Mouse (Mus musculus) liver (tissue): Measurements from ENCODE around the gene Tbl1xr1.

Experiments used
- DNase-seq: peaks from one replicate; pipeline ENCODE4 v3.0.0-alpha.2; 2020; ENCODE audit warnings: mixed read lengths

Tbl1xr1 gene

DNA sequence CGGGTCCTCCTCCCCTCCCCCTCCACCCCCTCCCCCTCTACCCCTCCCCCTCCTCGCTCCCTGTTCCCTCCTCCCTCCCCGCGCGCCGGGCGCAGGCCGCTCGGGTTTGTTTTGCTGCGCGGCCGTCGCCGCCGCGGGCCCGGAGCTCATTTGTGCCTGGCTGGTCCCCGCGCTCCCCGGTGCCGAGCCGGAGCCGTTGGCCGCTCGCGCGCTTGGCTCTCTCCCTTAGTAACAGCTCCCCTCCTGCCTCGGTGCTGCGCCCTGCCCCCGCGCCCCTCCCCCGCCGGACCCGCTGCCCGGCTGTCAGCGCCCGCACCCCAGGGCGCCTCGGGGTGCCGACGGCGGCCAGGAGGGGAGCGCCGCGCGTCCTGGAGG is at the start of gene Tbl1xr1:
TSS of gene Tbl1xr1 (plus strand) at position 92 of the 375 bp plus-strand sequence.
- DNase-seq = no peak

DNA sequence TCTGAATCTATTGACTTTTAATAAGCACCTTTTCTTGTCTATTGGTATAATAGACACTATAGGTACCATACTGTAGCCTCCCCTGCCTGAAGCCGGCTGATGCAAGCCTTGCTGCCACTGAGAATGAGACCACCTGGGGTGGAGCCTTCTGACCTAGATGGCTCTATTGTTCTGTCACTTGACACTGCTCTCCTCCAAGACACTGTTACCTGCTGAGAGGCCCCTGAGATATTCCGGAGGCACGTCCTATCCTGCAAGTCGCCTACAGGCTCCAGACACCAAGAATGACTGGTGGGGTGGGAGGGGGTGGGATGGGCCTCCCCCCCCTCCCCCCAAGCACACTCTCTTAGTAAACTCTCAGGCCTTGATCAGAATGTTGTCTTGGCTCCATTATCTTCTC is 38.4 kb upstream of the Tbl1xr1 start:
- DNase-seq = no peak

DNA sequence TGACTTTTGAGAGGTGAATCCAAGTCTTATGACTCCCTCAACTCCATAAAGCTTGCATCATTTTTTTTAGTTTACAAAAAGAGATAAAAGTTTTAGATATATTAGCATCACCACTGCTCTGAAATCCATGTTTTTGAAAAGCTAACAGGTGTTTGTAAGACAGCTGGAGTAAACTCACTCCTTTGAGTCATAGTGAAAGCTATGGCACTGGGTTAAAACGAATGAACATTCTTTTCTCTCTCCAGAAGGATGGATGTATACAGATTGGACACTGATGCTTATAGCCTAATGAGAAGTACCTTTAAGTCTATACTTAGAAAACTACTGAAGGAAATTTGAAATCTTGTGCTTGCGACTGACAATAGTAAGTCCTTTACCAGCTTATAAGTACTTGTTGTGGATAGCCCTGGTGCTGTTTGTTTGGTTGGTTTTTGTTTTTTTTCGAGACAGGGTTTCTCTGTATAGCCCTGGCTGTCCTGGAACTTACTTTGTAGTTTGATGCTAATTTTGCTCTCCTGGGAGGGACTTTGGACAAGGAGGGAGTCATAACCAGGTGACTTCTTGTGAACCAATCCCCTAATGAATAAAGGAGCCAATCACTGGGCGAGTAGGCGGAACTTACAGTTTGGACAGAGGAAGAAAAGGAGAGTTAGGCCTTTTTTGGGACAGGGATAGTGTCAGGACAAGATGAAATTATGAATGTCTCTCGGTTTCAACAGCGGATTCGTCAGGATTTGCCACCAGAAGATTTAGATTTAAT is 37.2 kb upstream of the Tbl1xr1 start:
- no peak for DNase-seq

DNA sequence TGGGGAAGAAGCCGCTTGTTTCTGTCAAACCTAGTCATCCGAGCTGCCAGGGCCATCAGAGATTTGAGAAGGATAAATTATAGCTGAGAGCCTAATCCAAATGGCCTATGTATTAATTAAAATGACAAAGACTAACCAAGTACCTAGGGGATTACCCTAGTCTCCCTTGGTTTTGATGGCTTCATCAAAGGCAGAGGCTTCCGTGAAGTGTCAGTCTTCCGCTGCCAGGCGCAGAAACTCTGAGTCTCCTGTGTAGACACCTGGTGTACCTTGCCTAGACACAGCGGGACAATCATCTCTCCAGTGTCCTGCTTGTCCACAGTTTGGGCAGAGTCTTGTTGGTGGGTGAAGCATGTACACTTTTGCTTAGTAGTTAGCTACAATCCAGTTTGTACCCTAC is 35.8 kb upstream of the Tbl1xr1 start:
- no peak for DNase-seq

DNA sequence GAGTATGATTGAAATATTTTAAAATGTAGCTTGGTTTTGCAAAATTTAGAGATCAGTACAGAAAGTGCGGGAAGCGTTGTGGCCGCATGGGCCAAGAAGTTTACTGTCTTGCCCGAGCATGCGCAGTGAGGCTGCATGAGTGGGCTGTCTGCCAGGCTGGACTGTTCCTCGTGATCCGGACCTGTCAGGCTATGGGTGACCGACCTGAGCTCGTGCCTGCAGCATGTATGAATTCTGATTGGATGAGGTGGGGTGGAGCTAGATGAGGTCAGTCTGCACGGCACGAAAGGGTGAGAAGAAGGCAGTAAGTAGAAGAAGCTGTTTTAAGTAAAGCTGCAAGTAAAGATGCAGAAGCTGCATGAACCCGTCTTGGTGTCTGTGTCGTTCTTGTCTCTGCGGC is 29.2 kb upstream of the Tbl1xr1 start:
- DNase-seq = no peak

DNA sequence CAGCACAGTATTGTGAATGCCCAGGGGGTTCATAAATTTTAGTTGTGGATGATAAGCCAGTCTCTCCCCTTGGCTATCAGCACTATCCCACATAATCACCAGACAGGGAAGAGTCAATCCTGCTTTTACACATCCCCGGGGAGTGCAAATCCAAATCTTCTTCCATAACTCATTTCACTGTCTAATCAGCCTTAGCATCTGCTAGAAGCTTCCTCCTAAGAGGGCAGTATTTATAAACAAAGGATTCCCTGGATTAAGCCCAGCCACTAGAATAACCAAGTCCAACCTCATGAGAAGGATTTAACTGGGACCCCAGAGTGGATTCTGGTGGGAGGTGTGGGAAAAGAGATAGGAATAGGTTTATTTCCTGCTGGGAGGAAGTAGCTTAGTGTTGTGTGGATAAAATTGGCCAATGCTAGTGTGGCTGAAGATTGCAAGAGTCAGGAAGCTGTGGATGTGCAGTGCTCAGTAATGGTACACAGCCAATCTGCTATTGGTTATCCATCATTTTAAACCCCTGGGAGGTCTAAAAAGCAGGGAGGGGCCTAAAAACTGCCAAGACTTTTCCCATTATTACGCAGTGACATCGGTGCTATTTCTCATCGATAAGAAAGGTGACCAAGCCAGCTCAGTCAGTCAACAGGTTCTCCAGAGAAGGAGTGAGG is 19.7 kb upstream of the Tbl1xr1 start:
- no peak for DNase-seq

DNA sequence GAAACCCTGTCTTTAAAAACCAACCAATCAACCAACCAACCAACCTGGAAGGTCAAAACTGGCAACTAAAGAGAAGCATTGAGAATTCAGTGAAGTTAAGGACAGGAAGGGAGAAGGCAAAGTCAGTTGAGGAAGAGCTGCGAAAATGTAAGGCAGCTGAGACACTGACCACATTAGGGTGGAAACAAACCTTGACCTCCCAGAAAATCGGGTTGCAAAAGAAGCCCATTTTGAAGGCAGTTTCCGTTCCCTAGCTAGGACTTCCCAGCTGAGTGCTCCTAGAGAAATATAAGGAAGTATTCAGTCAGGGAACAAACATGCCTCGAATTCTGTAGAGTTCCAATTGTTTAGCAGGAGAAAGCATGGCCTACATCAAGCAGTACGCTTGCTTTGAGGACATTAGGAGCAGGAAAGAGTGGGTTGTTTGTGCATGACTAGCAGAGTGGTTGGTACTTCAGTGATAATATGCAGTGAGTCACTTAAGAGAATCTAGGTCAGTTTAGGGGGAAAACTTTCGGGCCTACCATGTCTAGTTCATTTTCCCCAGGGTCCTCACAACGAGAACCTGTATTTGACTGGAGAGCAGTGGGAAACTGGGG is 18.1 kb upstream of the Tbl1xr1 start:
- DNase-seq = no peak

DNA sequence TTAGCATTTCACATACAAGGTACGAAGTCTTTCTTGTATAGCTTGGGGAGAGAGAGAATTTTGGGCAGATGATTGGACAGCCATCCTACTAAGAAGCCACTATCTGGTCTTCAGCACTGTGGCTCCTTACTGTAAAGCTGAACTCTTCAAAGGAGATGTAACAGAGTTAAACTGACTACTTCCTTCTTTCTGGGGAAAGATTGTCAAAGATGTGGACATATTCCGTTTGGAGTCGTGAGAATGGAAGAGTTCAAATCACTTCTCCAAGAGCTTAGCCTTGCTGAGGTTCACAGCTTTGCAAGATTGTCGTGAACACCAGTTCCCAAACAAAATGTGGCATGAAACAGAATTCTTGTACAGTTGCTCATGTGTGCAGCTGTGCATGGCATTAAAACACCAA is 15.3 kb upstream of the Tbl1xr1 start:
- no peak for DNase-seq

DNA sequence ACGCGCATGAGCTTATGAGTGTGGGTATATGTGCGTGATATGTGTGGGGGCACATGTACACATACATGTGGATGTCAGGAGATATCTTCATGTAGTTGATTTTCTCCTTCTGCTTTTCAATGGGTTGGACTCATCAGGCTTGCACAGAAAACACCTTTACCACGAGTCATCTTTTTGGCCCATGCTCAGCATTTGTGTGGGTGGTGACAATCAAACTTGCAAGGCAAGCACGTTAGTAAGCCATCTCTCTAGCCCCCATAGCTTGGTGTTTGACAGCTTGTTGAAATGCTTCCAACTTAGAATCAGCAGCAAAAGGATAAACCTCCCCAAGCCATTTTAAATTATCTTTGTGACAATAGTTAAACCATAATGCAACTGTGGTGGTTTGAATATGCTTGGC is 7.8 kb upstream of the Tbl1xr1 start:
- no peak for DNase-seq

DNA sequence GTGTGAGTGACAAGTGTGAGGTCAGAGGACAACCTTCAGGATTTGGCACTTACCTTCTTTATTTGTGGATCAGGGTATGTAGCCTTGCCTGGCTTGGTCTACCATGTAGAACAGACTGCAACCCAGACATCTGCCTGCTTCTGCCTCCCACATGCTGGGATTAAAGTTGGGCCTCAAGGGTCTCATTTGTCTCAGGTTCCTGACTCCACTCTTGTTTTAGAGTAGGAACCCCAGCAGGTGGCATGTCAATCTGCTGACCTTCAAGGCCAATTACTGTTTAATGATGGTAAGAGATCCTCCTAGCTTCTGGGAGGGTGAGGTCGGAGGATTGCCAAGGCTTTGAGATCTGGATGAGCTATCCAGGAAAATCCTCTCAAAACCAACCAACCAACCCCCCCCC is 2.5 kb upstream of the Tbl1xr1 start:
- no peak for DNase-seq

DNA sequence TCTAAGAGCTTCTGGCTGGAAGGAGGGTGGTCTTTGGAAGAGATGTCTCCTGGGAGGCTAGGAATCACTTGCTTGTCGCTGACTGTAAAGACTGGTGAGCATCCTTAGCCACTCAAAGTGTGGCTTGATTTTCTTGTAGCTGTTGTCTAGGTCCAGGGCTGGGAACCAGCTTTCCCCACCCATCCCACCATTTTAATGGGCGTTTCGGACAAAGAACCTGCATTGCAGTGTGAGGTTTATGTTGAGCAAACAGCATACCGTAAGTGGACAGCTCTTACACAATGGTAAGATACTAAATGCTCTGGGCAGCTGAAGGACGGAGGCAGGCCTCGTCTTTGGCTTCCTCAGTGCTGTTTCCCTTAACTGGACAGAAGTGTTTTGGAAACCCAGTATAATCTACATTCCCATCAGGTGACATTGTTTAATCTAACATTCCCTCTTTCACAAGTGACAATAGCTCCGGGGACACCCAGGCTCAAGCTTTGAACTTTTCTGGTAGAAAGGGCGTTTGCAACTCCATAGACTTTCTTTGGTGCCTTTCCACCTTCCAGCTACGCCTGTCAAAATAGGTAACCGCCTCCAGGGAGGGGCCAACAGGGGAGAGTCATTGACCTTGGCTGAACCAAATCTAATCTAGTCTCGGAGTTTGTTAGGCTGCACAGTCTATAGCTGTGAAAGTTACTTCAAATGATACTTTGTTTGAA is 1.7 kb upstream of the Tbl1xr1 start:
- peak; percentile 73 for DNase-seq

DNA sequence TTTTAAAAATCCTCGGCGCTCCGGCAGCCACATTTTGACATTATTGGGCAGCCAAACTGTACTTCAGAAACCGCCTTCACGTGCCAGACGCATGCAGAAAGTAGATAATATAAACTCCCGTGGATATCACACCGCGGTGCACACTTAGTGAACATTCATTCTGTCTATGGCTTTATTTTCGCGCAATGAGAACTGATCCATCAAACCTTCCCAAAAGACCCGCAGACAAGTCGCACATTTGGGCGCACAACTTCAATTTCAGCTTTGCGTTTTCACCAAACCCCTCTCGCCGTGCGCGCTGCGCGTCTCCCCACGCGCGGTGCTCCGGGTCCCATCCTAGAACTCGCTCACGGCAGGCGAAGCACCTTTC is 950 bp upstream of the Tbl1xr1 start:
- peak; percentile 20 for DNase-seq

DNA sequence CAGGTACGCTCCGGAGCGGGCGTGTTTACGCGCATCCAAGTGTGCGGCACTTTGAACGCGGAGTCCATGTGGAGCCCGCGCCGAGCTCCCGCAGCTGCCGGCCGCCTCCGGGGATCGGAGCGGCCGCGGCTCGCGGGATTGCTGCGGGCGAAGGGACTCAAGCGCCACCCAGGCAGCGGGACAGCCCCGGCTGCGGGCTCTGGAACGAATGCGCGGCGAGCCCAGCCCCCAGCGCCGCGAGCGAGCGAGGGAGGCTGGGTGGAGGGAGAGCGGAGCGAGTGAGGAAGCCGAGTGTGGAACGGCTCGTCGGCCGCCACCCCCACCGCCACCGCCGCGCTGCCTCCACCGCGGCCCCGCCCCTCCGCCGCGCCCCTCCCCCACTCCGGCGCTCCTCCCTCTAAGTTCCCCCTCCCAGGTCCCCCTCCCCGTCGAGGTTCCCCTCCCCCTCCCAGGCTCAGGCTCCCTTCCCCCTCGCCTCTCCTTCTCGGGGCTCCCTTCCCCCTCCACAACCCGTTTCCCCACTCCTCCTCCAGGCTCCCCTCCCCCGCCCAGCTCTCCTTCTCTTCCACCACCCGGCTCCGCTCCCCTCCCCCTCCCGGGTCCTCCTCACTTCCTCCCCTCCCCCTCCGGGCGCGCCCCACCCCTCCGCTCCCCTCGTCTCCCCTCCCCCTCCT is 428 bp upstream of the Tbl1xr1 start:
- peak; percentile 90 for DNase-seq

DNA sequence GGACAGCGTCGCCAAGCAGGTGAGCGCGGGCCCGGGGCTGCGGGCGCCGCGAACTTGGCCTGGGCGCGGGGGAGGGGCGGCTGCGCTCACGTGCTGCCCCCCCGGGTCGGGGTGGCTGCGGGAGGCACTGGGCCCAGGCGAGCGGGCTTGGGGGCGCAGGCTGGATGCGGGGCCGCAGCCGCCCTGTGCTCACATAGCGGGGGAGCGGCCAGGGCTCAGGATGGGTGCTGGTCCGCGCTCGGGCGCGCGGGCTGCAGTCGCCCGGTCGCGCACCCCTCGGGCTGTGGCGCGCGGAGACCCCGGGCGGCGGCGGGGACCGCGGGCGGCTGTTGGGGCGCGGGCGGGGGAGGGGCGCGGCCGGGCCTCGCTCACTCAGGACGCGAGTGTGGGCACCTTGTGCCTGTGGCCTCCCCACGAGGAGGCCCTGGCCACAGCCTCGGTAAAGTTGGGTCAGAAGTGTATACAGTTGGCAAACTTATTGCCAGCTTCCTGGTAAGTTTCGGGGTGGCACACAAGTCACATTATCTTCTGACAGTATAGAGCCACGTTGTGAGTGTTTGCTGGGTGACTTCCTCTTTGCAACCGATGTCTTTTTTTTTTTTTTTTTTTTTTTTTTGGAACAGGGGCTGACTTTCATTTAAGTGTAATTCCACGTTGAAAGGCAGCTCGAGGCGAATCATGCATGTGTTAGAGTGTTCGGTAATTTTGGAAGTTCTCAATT is 644 bp downstream of the Tbl1xr1 start:
- DNase-seq = peak; percentile 50

DNA sequence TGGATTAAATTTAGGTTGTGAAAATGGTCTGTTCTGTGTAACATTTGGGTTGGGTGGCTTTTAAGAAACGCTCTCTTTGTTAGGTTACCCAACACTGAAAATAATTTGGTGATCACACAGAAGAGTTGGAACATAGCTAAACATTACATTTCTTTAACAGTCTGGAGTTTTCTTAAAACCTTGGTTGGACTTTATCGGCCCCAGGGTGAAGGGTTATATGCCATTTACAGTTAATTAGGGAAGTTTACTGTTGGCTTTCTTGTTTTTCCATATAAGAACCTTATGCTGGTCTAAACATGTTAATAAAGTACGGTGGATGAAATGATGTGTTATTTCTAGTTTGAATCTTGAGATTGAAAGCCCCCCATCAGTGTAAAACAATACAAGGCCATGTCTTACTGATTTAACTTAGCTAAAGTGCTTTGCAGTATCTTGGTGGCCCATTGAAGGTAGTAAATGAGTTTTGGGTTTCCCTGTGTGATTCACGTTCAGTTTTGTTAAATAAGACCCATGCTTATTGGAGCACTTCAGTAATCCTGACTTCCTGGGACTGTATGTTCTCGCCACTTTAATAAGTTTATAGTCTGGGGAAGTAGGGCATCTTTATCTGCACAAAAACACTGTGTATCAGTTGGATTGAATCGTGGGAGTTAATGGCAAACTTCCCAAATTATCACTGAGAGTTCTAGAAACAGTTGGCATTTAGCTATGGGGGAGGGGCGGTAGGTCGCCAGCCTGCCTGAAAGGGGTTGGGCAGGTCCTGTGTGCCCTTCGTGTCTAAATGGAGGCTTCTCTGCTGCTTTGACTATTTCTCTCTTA is 1.4 kb downstream of the Tbl1xr1 start:
- DNase-seq = peak; percentile 58

DNA sequence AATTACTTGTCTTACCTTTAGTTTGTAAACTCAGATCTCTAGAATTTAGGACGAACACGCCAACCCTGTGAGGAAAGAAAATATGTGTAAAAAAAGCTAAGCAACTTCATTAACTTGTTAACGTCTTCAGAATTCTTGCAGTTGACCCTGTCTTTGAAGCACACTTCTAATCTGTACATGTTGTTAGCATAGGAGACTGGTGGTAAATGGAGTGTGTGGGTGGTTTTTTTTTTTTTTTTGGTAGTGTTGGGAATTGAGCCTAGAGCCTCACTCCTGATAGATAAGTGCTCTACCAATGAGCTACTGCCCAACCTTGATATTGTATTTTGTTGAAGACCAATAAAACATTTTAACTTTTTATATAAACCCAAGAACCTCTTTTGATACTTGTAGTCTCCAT is 2.1 kb downstream of the Tbl1xr1 start:
- DNase-seq = no peak

DNA sequence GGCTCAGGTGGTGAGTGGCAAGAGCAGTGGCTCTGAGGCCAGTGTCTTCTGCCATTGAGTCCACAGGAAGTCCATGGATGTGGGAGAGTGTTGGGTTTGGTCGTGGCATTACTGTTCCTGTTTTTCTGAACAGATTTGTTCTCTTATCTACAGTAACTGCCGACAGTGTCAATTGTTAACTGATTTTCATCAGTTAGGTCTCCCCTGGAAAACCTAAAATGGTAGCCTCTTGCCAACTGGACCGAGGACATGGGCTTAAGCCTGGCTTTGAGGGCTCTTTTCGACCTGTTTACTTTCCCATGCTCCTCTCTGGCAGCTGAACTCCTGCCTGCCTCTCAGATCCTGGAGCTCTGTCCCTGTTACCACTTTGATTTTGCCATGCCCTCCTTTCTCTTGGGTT is 5.4 kb downstream of the Tbl1xr1 start:
- DNase-seq = no peak

DNA sequence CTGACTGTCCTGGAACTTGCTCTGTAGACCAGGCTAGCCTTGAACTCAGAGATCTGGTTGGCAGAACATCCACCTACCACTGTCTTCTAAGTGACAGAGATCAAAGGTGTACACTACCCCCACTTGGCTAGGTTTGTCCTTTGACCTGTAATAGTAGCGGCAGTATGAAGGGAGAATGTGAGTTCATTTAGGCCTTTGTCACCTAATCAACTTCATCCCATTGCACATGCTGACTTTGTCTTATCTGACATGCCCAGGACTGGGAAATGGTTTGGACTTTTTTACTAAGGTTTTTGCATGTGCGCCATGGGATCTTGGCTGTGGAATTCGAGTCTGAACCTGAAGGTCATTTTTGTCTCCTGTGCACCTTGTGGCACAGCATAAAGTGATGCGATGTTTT is 6.4 kb downstream of the Tbl1xr1 start:
- no peak for DNase-seq

DNA sequence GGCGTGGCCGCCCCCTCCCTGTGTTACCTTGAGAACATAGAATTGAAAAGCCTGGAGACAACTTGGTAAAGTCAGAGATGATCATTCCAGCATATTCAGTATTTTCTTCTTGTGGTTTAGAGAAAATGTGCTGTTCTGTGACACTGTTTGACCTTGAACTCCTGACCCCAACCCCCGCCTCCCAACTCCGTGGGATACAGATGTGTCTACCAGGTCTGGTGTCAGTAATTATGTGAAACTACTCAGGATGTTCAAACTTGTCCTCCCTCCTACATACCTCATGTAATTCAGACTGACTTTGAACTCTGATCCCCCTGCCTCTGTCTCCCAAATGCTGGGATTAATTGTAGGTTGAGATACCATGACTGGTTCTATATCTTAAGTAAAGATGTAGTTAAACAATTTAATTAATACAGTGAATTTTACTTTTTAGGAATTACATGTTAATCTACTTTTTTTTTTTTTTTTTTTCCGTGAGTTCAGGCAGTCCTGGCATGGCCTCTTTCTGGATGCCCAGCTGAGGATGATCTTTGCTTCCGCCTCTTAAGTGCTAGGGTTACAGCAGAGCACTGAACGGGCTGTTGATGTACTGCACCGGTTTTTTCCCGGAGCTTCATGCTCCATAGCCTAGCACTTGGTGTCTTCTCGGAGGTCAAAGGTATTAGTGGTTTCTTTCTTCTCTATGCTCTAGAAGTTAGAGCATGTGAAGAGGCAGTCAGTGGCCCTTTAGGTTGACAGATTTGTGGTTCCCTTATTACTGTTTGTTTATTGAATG is 8.0 kb downstream of the Tbl1xr1 start:
- DNase-seq = no peak

DNA sequence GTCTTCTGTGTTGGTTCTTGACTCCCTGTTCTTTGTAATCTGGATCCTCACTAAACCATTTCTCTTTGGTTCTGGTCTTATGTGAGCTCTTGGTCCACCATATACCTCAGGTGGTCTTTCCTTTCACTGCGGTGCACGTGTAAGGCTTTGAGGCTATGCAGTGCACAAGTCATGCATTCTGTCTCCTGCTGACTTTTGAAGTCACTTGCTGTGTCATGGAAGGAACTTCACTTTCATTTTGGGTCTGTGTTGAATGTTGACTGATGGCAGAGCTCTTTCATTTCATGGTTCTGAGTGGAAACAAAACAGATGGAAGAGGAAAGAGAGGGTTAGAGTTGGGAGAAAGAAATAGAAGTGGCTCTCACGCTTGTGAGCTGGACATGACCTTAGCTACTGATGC is 13.4 kb downstream of the Tbl1xr1 start:
- DNase-seq = no peak
